Mouse (Mus musculus) midbrain, postnatal 0 days (tissue): Measurements from ENCODE around the gene Prm1. TPM values are rescaled to one million over a fixed set of nuclear protein-coding genes. Genes with fewer than 3 reads are reported as not detected.
A peak's percentile ranks its signal among the peaks of the same experiment; 100 is the strongest.

Source experiments
- ATAC-seq: fragments of 200-750 bp; cut with Nextera tagmentation; 2 replicates; pipeline ENCODE4 v1.8.0; 2017; ENCODE audit warnings: moderate number of reproducible peaks, mild to moderate bottlenecking, moderate TSS enrichment, moderate library complexity; ENCODE audit not compliant: low FRiP score
- DNase-seq: peaks from one replicate; pipeline ENCODE4 v3.0.0-alpha.2; 2015; ENCODE audit warnings: low spot score
- H3K27ac ChIP-seq: fragments of 300-500 bp; sonication (generic); 2 replicates; pipeline ENCODE4 v1.5.1; 2014; ENCODE audit warnings: low read depth, mild to moderate bottlenecking, low read length, mixed read lengths
- H3K27me3 ChIP-seq: fragments of 300-500 bp; sonication (generic); 2 replicates; pipeline ENCODE4 v1.6.1; 2014; ENCODE audit warnings: low read length, control low read depth, mixed read lengths; ENCODE audit not compliant: insufficient read depth
- H3K36me3 ChIP-seq: fragments of 300-500 bp; sonication (generic); 2 replicates; pipeline ENCODE4 v1.6.1; 2014; ENCODE audit warnings: low read length, control low read depth, mixed read lengths; ENCODE audit not compliant: insufficient read depth
- H3K4me1 ChIP-seq: fragments of 300-500 bp; sonication (generic); 2 replicates; pipeline ENCODE4 v1.6.1; 2014; ENCODE audit warnings: mild to moderate bottlenecking, control low read depth, antibody characterized with exemption, low read length, mixed read lengths; ENCODE audit not compliant: insufficient read depth
- H3K4me2 ChIP-seq: fragments of 300-500 bp; sonication (generic); 2 replicates; pipeline ENCODE4 v1.6.1; 2014; ENCODE audit warnings: low read depth, mild to moderate bottlenecking, low read length, mixed read lengths; ENCODE audit not compliant: poor library complexity, severe bottlenecking
- H3K4me3 ChIP-seq: fragments of 300-500 bp; sonication (generic); 2 replicates; pipeline ENCODE4 v1.5.1; 2014; ENCODE audit warnings: low read depth, mild to moderate bottlenecking, low read length, moderate library complexity
- H3K9ac ChIP-seq: fragments of 300-500 bp; sonication (generic); replicated peaks from 2 replicates; pipeline ENCODE4 v1.6.1; 2014; ENCODE audit warnings: mild to moderate bottlenecking, low read length, moderate library complexity, mixed read lengths; ENCODE audit not compliant: poor library complexity, severe bottlenecking
- H3K9me3 ChIP-seq: fragments of 300-500 bp; sonication (generic); 2 replicates; pipeline ENCODE4 v1.6.1; 2016; ENCODE audit warnings: low read length, control low read depth
- CTCF ChIP-seq: IDR thresholded peaks from 2 replicates; pipeline ENCODE4 v1.5.1; 2016; ENCODE audit warnings: antibody characterized with exemption, mild to moderate bottlenecking
- WGBS: fragments of 180-500 bp; shearing (Covaris S2); extraction: QIAGEN DNeasy Blood & Tissue Kit; methylation state at CpG from one replicate; pipeline ENCODE4 v1.1.7; 2014; 5-methylcytosine and 5-hydroxymethylcytosine counted together
- polyA plus RNA-seq: library from polyadenylated mRNA; unstranded; fragments of >200 nt; fragmentation: Nextera tagmentation; extraction: Ambion mirVana; gene quantifications from 2 replicates; pipeline ENCODE4 v1.2.1, GENCODE M21; 2015
- total RNA-seq: library from RNA; depleted of rRNA; stranded (reverse); fragments of >200 nt; gene quantifications from 2 replicates; pipeline ENCODE4 v1.2.3, GENCODE M21; 2014

Gene Prm1
- total and polyA plus RNA-seq, 2 experiments from 2014 or later: not detected

DNA sequence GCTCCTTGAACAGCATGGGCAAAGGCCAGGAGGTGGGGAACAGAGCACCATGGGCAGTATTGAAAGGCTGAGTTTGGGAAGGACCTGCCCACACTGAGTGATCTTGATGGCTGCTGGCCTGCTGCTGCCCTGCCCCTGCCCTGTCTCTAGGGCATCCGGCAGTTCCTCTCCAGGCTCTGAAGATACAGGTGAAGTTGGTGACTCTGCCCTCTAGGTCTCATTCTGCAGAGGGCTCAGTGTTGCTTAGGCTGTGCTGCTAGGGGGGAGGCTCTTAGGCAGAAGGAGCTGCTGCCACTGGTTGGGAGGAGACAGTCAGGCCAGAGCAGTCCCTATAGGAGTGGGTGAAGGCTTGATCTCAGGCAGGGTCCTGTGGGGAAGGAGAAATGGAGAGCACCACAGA, 32.3 kb upstream of the Prm1 start:
- H3K27ac ChIP-seq: no peak overlapping the region
- H3K9ac ChIP-seq: no peak overlapping the region
- no peak for TF ChIP-seq CTCF
- no peaks in the 10 kb centered on the region for H3K36me3 ChIP-seq
- H3K4me3 ChIP-seq: no peak overlapping the region
- H3K4me2 ChIP-seq: no peak overlapping the region
- no peak for ATAC-seq
- WGBS: 87% methylated on average over 1 of the region's 1 CpGs
- H3K9me3 ChIP-seq: no peaks in the 10 kb centered on the region
- no peaks in the 10 kb centered on the region; the same call in 1 of the 2 replicates for H3K4me1 ChIP-seq
- 0 out of 2 replicates have a peak, but pooled peaks cover 4% of the 10 kb centered on the region for H3K27me3 ChIP-seq
- DNase-seq: no peak

DNA sequence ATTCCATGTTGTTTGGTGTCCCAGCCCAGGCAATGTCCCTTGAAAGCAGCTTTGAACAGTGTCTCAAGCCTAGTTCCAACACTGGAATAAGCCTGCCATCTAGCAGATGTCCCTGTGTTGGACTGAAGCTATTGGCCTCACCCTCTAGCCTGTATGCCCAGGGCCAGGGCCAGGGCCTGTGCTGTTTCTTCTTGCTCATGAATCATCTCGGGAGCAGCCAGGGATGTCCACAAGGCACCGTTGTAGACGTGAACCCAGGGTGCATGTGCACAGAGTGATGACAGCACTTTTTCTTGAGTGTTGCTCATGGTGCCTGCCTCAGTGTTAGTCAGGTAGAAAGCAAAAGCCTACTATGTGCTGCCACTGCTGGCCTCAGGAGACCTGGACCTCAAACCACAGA, 31.6 kb upstream of the Prm1 start:
- no peak overlapping the region for H3K4me3 ChIP-seq
- H3K9ac ChIP-seq: no peak overlapping the region
- WGBS: 93% methylated on average over 3 of the region's 3 CpGs
- H3K27ac ChIP-seq: no peak overlapping the region
- H3K9me3 ChIP-seq: no peaks in the 10 kb centered on the region
- H3K36me3 ChIP-seq: no peaks in the 10 kb centered on the region
- ATAC-seq: no peak
- H3K4me2 ChIP-seq: no peak overlapping the region
- no peak for TF ChIP-seq CTCF
- 0 out of 2 replicates have a peak, but pooled peaks cover 4% of the 10 kb centered on the region for H3K27me3 ChIP-seq
- DNase-seq: no peak
- no peaks in the 10 kb centered on the region; the same call in 1 of the 2 replicates for H3K4me1 ChIP-seq

- no peak for DNase-seq
Measured at GRCm38 (mm10) chr16:10836388-10836787, 30.7 kb upstream of the Prm1 start.

DNA sequence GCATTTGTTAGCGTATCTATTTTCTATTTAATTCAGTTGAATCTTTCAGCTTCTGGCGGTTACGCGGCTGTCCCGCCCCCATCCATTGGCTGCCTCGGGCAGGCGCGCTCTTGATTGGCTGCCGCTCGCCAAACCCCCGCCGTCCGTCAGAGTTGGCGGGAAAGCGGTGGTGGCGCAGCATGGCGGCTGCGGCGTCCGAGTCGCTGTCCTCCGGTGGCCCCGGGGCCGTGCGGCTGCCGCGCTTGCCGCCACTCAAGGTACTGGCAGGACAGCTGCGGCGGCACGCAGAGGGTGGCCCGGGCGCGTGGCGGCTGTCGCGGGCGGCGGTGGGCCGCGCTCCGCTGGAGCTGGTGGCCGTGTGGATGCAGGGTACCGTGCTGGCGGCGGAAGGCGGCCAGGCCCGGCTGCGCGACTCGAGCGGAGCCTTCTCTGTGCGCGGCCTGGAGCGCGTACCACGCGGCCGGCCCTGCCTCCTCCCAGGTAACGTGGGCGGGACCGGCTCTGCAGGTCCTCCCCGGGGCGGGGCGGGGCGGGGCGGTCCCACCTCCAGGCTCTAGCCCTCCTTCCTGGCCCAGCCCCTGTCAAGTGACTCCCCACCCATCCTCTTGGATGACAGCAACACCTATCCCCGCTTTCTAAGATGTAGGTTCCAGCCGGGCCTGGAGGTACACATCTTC, 29.4 kb upstream of the Prm1 start, which contains the start of gene Rmi2:
Gene Rmi2, plus strand, starts transcription at position 149 of the 677 bp plus-strand sequence.
- Histone ChIP-seq H3K4me1 (no peaks in the 10 kb centered on the region; the same call in 1 of the 2 replicates), H3K27me3 (0 out of 2 replicates have a peak, but pooled peaks cover 4% of the 10 kb centered on the region), H3K4me2 (peak within 1 kb of the TSS; percentile 99), H3K4me3 (peak within 1 kb of the TSS; percentile 74), H3K36me3 (no peaks in the 10 kb centered on the region), H3K9me3 (no peaks in the 10 kb centered on the region), H3K9ac (peak within 1 kb of the TSS; percentile 46; the same call in 1 of the 2 replicates), H3K27ac (no peak within 1 kb of the TSS)
- peak; percentile 83 for DNase-seq
- 4% methylated on average over 56 of the region's 69 CpGs for WGBS
- no peak for TF ChIP-seq CTCF
- peak; percentile 92 for ATAC-seq

More at GRCm38 (mm10) chr16:10836388-10836787, 30.7 kb upstream of the Prm1 start:
- Histone ChIP-seq H3K9me3 (no peaks in the 10 kb centered on the region), H3K36me3 (no peaks in the 10 kb centered on the region), H3K9ac (no peak overlapping the region), H3K27ac (no peak overlapping the region), H3K27me3 (0 out of 2 replicates have a peak, but pooled peaks cover 4% of the 10 kb centered on the region), H3K4me1 (no peaks in the 10 kb centered on the region; the same call in 1 of the 2 replicates), H3K4me3 (no peak overlapping the region), H3K4me2 (no peak overlapping the region)
- 96% methylated on average over 3 of the region's 3 CpGs for WGBS
- no peak for ATAC-seq
- TF ChIP-seq CTCF: no peak

GRCm38 (mm10) chr16:10834542-10834910, 28.9 kb upstream of the Prm1 start:
- Histone ChIP-seq H3K27me3 (0 out of 2 replicates have a peak, but pooled peaks cover 4% of the 10 kb centered on the region), H3K4me2 (peak overlapping the region; percentile 99), H3K27ac (no peak overlapping the region), H3K4me3 (peak overlapping the region; percentile 74), H3K36me3 (no peaks in the 10 kb centered on the region), H3K4me1 (no peaks in the 10 kb centered on the region; the same call in 1 of the 2 replicates), H3K9ac (no peak overlapping the region), H3K9me3 (no peaks in the 10 kb centered on the region)
- no peak for TF ChIP-seq CTCF
- 9% methylated on average over 12 of the region's 12 CpGs for whole genome bisulfite sequencing
- no peak for DNase-seq
- no peak for ATAC-seq

DNA sequence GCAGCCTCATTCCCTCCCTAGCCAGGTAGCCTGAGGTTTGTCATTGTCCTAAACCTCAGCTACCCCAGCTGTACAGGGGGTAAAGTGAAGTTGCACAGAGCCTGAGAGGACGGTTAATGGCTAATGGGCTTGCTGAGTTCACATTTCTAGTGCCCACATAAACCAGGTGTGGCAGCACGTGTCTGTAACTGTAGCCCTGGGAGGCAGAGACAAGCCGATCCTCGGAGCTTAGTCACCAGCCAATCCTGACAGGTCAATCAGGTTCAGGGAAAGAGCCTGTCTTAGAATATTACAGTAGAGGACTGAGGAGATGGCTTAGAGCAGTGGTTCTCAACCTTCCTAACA, 22.8 kb upstream of the Prm1 start:
- DNase-seq: no peak
- ATAC-seq: no peak
- Histone ChIP-seq H3K36me3 (no peaks in the 10 kb centered on the region), H3K27me3 (no peaks in the 10 kb centered on the region), H3K4me3 (no peak overlapping the region), H3K9me3 (no peaks in the 10 kb centered on the region), H3K9ac (no peak overlapping the region), H3K4me1 (no peaks in the 10 kb centered on the region), H3K27ac (no peak overlapping the region), H3K4me2 (no peak overlapping the region)
- WGBS: 75% methylated on average over 4 of the region's 4 CpGs
- no peak for TF ChIP-seq CTCF
